Mouse (Mus musculus) MEL-GATA-1-ER (cell line): Measurements from ENCODE around the gene Mllt3.
A peak's percentile ranks its signal among the peaks of the same experiment; 100 is the strongest.

Experiments used
- DNase-seq: peaks from one replicate; pipeline ENCODE4 v3.0.0-alpha.2; 2012; ENCODE audit warnings: low read depth; ENCODE audit errors: extremely low read depth

Gene Mllt3

GRCm38 (mm10) chr4:87881995-87882394 lies 151.2 kb downstream of the Mllt3 start:
- no peak for DNase-seq

- no peak for DNase-seq
Observed at GRCm38 (mm10) chr4:87881583-87881982, 151.6 kb downstream of the Mllt3 start.

GRCm38 (mm10) chr4:87880297-87880696 lies 152.9 kb downstream of the Mllt3 start:
- DNase-seq: no peak

GRCm38 (mm10) chr4:87878701-87879100 lies 154.5 kb downstream of the Mllt3 start:
- no peak for DNase-seq

GRCm38 (mm10) chr4:87870563-87870962 lies 162.6 kb downstream of the Mllt3 start:
- no peak for DNase-seq

GRCm38 (mm10) chr4:87866564-87866963 lies 166.6 kb downstream of the Mllt3 start:
- no peak for DNase-seq

- DNase-seq: no peak
Observed at GRCm38 (mm10) chr4:87865848-87866247, 167.3 kb downstream of the Mllt3 start.

GRCm38 (mm10) chr4:87865041-87865440 lies 168.1 kb downstream of the Mllt3 start:
- no peak for DNase-seq

GRCm38 (mm10) chr4:87863212-87863611 lies 170.0 kb downstream of the Mllt3 start:
- DNase-seq: peak; percentile 24

GRCm38 (mm10) chr4:87860723-87861122 lies 172.4 kb downstream of the Mllt3 start:
- DNase-seq: no peak

GRCm38 (mm10) chr4:87859148-87859547 lies 174.0 kb downstream of the Mllt3 start:
- DNase-seq: peak; percentile 26

- DNase-seq: peak; percentile 38
Observed at GRCm38 (mm10) chr4:87857982-87858381, 175.2 kb downstream of the Mllt3 start.

- no peak for DNase-seq
Observed at GRCm38 (mm10) chr4:87852461-87852860, 180.7 kb downstream of the Mllt3 start.

- no peak for DNase-seq
Observed at GRCm38 (mm10) chr4:87850051-87850450, 183.1 kb downstream of the Mllt3 start.

- DNase-seq: no peak
Observed at GRCm38 (mm10) chr4:87844668-87845210, 188.4 kb downstream of the Mllt3 start.

- DNase-seq: no peak
Observed at GRCm38 (mm10) chr4:87840210-87840910, 192.8 kb downstream of the Mllt3 start.

- no peak for DNase-seq
Observed at GRCm38 (mm10) chr4:87838716-87839115, 194.4 kb downstream of the Mllt3 start.

- no peak for DNase-seq
Observed at GRCm38 (mm10) chr4:87837471-87838361, 195.4 kb downstream of the Mllt3 start.

- no peak for DNase-seq
Observed at GRCm38 (mm10) chr4:87836257-87836656, 196.9 kb downstream of the Mllt3 start.

- no peak for DNase-seq
Observed at GRCm38 (mm10) chr4:87835191-87835590, 198.0 kb downstream of the Mllt3 start.

GRCm38 (mm10) chr4:87834310-87834709 lies 198.9 kb downstream of the Mllt3 start:
- no peak for DNase-seq

- no peak for DNase-seq
Observed at GRCm38 (mm10) chr4:87830794-87831306, 202.3 kb downstream of the Mllt3 start.
